Mouse (Mus musculus): ENCODE results near the gene Chac1. TPM values are rescaled to one million over a fixed set of nuclear protein-coding genes. Genes with fewer than 3 reads are reported as not detected.

Chac1 gene
- polyA plus RNA-seq, 1 experiment from 2014 or later: 1.7 TPM

DNA sequence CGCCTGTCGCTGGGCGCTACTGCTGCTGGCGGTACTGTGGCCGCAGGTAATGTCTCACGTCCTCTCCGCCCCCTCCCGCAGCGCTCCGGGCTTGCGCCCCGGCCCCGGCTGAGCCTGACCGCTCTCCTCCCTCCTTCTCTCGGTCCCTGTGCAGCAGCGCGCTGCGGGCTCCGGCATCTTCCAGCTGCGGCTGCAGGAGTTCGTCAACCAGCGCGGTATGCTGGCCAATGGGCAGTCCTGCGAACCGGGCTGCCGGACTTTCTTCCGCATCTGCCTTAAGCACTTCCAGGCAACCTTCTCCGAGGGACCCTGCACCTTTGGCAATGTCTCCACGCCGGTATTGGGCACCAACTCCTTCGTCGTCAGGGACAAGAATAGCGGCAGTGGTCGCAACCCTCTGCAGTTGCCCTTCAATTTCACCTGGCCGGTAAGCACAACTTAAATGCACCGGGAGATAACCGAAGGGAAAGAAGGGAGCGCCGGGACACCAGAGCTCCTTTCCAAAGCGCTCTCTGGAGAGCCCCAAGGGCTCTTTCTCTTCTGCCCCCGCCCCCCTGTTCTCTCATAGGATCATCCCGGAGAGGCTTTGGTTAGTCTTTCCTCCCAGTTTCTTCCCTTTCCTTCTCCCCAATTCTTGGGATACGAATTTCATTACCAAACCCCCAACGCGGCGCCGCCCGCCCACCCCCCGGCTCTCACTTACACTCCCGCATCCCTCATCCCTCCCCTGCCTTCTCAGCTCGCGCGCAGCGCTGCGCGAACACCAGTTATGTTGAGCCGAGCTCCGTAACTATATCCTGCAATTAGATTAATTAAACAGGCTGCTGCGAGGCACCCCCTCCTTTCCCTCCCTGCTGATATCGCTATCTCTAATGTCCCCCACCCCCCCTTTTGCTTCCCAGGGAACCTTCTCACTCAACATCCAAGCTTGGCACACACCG, 24.6 kb upstream of the Chac1 start:
- peak overlapping the region; percentile 59 for H3K27ac ChIP-seq (ENCODE audit: low read length)
- H3K9ac ChIP-seq (ENCODE audit: low read length): peak overlapping the region; percentile 70
- peaks cover 63% of the 10 kb centered on the region for H3K4me1 ChIP-seq (replicated peaks; ENCODE audit: control insufficient read depth, insufficient read depth, low read length)
- H3K9me3 ChIP-seq (ENCODE audit: control insufficient read depth, low read length): no peaks in the 10 kb centered on the region
- peak overlapping the region; percentile 91 for H3K4me2 ChIP-seq (ENCODE audit: low read depth, low read length)
- H3K4me3 ChIP-seq (ENCODE audit: low read length): peak overlapping the region; percentile 64
- under 1% methylated on average over 58 of the region's 61 CpGs for WGBS
- no peak for ATAC-seq (ENCODE audit: low read depth)
- no peaks in the 10 kb centered on the region for H3K36me3 ChIP-seq (ENCODE audit: control insufficient read depth, insufficient read depth, low read length)
- H3K27me3 ChIP-seq (ENCODE audit: control insufficient read depth, insufficient read depth, low read depth, low read length): peaks cover 53% of the 10 kb centered on the region

DNA sequence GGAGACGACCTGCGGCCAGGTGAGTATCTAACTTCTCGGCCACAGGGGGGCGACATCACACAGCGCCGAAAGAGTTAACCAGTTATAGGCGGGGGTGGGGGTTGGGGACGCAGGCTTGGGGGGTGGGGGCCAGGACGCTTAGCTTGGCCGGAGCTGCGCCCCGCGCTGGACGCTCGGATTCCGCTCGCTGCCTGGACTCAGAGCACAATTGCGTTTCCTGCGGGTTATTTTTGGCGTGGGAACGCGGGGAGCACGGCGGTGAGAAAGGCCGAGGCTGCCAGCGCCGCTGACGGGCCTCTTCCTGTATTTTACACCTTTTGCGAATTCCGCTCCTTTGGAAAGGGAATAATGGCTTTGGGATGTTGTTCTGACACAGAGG, 23.9 kb upstream of the Chac1 start:
- under 1% methylated on average over 30 of the region's 30 CpGs for WGBS
- Histone ChIP-seq H3K27ac (ENCODE audit: low read length) (peak overlapping the region; percentile 59; the same call in 1 of the 2 replicates), H3K36me3 (ENCODE audit: control insufficient read depth, insufficient read depth, low read length) (no peaks in the 10 kb centered on the region), H3K9ac (ENCODE audit: low read length) (peak overlapping the region; percentile 70), H3K4me2 (ENCODE audit: low read depth, low read length) (peak overlapping the region; percentile 91), H3K9me3 (ENCODE audit: control insufficient read depth, low read length) (no peaks in the 10 kb centered on the region), H3K4me1 (replicated peaks; ENCODE audit: control insufficient read depth, insufficient read depth, low read length) (peaks cover 56% of the 10 kb centered on the region), H3K4me3 (ENCODE audit: low read length) (peak overlapping the region; percentile 64), H3K27me3 (ENCODE audit: control insufficient read depth, insufficient read depth, low read depth, low read length) (peaks cover 46% of the 10 kb centered on the region)
- ATAC-seq (ENCODE audit: low read depth): peak; percentile 13; the same call in 1 of the 2 replicates

DNA sequence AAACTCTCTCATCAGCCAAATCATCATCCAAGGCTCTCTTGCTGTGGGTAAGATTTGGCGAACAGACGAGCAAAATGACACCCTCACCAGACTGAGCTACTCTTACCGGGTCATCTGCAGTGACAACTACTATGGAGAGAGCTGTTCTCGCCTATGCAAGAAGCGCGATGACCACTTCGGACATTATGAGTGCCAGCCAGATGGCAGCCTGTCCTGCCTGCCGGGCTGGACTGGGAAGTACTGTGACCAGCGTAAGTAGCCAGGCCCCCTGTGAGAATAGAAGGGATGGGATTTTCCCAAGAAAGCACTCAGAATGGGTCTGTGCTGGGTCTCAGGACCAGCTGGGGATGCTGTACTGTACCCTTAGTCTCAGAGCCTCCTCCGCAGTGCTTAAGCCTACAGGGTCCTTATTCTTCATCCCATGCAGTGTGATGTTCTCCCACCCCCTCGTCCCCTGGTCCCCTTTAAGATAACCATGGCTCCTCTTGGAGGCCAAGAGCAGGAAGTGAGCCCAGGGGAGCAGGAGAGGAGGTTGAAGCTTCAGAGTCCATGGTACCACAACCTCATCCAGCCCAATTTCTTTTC, 23.0 kb upstream of the Chac1 start:
- peak overlapping the region; percentile 64 for H3K4me3 ChIP-seq (ENCODE audit: low read length)
- 24% methylated on average over 11 of the region's 11 CpGs for WGBS
- ATAC-seq (ENCODE audit: low read depth): no peak
- no peaks in the 10 kb centered on the region for H3K9me3 ChIP-seq (ENCODE audit: control insufficient read depth, low read length)
- peak overlapping the region; percentile 70 for H3K9ac ChIP-seq (ENCODE audit: low read length)
- H3K27ac ChIP-seq (ENCODE audit: low read length): peak overlapping the region; percentile 3; the same call in 1 of the 2 replicates
- H3K36me3 ChIP-seq (ENCODE audit: control insufficient read depth, insufficient read depth, low read length): no peaks in the 10 kb centered on the region
- peaks cover 39% of the 10 kb centered on the region for H3K27me3 ChIP-seq (ENCODE audit: control insufficient read depth, insufficient read depth, low read depth, low read length)
- peak overlapping the region; percentile 91 for H3K4me2 ChIP-seq (ENCODE audit: low read depth, low read length)
- H3K4me1 ChIP-seq (replicated peaks; ENCODE audit: control insufficient read depth, insufficient read depth, low read length): peaks cover 49% of the 10 kb centered on the region

DNA sequence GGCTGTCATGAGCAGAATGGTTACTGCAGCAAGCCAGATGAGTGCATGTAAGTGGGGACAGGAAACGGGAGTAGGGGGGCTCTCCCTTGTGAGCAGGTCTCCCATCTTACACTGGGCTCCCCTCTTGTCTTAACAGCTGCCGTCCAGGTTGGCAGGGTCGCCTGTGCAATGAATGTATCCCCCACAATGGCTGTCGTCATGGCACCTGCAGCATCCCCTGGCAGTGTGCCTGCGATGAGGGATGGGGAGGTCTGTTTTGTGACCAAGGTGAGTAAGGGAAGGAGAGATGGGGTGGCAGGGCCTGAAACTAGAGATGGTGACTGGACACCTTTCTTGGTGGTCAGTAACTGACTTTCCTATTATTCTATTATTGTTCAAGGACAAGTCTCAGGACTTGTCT, 22.5 kb upstream of the Chac1 start:
- Histone ChIP-seq H3K4me2 (ENCODE audit: low read depth, low read length) (peak overlapping the region; percentile 91), H3K9ac (ENCODE audit: low read length) (no peak overlapping the region), H3K27me3 (ENCODE audit: control insufficient read depth, insufficient read depth, low read depth, low read length) (peaks cover 36% of the 10 kb centered on the region), H3K27ac (ENCODE audit: low read length) (peak overlapping the region; percentile 53; the same call in 1 of the 2 replicates), H3K9me3 (ENCODE audit: control insufficient read depth, low read length) (no peaks in the 10 kb centered on the region), H3K4me1 (replicated peaks; ENCODE audit: control insufficient read depth, insufficient read depth, low read length) (peaks cover 47% of the 10 kb centered on the region), H3K36me3 (ENCODE audit: control insufficient read depth, insufficient read depth, low read length) (no peaks in the 10 kb centered on the region), H3K4me3 (ENCODE audit: low read length) (peak overlapping the region; percentile 64)
- 32% methylated on average over 5 of the region's 5 CpGs for WGBS
- ATAC-seq (ENCODE audit: low read depth): no peak

DNA sequence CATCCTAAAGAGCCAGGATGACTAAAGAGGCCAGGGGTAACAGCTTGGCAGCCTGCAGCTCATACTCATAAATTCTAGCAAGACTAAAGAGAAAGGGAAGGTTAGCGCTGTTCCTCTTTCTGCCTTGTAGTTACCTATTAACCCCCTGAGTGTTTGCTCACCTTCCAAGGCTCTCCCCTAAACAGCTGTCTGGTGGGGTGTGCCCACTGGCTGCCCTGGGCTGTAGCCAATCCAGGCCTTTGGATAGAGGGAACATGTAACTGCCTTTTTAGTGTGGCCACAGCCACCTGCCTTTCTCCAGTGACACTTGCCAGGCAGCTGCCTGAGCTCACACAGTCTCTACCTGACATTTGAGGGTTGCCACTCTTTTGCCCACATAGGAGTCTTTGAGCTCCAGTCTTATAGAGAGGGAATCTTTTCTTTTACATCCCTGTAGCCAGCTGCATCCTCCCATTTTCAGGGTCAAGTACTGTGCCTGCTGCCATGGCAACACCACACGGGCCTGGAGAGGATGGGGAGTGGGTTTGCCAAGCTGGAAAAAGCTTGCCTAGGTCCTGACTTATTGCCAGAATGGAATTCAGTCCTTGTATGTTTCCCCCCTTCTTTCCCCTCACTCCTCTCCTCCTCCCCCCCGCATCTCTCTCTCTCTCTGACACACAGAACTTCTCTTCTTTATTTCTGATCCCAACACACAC, 21.8 kb upstream of the Chac1 start:
- peak overlapping the region; percentile 24; the same call in 1 of the 2 replicates for H3K9ac ChIP-seq (ENCODE audit: low read length)

DNA sequence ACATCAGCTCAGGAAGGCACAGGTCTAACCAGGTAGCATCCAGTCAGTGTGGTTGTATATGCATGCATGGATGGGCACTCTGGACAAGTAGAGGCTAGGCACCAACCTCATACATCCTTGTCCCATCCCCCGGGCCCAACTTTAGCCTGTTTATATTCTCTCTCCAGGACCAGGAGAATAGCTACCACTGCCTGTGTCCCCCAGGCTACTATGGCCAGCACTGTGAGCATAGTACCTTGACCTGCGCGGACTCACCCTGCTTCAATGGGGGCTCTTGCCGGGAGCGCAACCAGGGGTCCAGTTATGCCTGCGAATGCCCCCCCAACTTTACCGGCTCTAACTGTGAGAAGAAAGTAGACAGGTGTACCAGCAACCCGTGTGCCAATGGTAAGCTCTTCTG, 20.2 kb upstream of the Chac1 start:
- Histone ChIP-seq H3K36me3 (ENCODE audit: control insufficient read depth, insufficient read depth, low read length) (no peaks in the 10 kb centered on the region; the same call in 1 of the 2 replicates), H3K27me3 (ENCODE audit: control insufficient read depth, insufficient read depth, low read depth, low read length) (peaks cover 16% of the 10 kb centered on the region), H3K4me1 (replicated peaks; ENCODE audit: control insufficient read depth, insufficient read depth, low read length) (peaks cover 35% of the 10 kb centered on the region), H3K27ac (ENCODE audit: low read length) (no peak overlapping the region), H3K9ac (ENCODE audit: low read length) (no peak overlapping the region), H3K4me2 (ENCODE audit: low read depth, low read length) (0 out of 2 replicates have a peak overlapping the region, but pooled peaks have one; percentile 3), H3K9me3 (ENCODE audit: control insufficient read depth, low read length) (no peaks in the 10 kb centered on the region), H3K4me3 (ENCODE audit: low read length) (no peak overlapping the region)
- no peak for ATAC-seq (ENCODE audit: low read depth)
- whole genome bisulfite sequencing: 85% methylated on average over 8 of the region's 8 CpGs

More for the DNA sequence above, 21.8 kb upstream of the Chac1 start:
- Histone ChIP-seq H3K4me2 (ENCODE audit: low read depth, low read length) (peak overlapping the region; percentile 91), H3K36me3 (ENCODE audit: control insufficient read depth, insufficient read depth, low read length) (no peaks in the 10 kb centered on the region), H3K4me1 (replicated peaks; ENCODE audit: control insufficient read depth, insufficient read depth, low read length) (peaks cover 43% of the 10 kb centered on the region), H3K4me3 (ENCODE audit: low read length) (peak overlapping the region; percentile 14), H3K27ac (ENCODE audit: low read length) (peak overlapping the region; percentile 76), H3K27me3 (ENCODE audit: control insufficient read depth, insufficient read depth, low read depth, low read length) (peaks cover 29% of the 10 kb centered on the region), H3K9me3 (ENCODE audit: control insufficient read depth, low read length) (no peaks in the 10 kb centered on the region)
- peak; percentile 60 for ATAC-seq (ENCODE audit: low read depth)
- WGBS: 38% methylated on average over 3 of the region's 3 CpGs

DNA sequence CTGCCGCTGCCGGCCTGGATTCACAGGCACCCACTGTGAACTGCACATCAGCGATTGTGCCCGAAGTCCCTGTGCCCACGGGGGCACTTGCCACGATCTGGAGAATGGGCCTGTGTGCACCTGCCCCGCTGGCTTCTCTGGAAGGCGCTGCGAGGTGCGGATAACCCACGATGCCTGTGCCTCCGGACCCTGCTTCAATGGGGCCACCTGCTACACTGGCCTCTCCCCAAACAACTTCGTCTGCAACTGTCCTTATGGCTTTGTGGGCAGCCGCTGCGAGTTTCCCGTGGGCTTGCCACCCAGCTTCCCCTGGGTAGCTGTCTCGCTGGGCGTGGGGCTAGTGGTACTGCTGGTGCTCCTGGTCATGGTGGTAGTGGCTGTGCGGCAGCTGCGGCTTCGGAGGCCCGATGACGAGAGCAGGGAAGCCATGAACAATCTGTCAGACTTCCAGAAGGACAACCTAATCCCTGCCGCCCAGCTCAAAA, 18.8 kb upstream of the Chac1 start:
- peaks cover 34% of the 10 kb centered on the region for H3K4me1 ChIP-seq (replicated peaks; ENCODE audit: control insufficient read depth, insufficient read depth, low read length)
- H3K27ac ChIP-seq (ENCODE audit: low read length): no peak overlapping the region
- peaks cover 6% of the 10 kb centered on the region; the same call in 1 of the 2 replicates for H3K27me3 ChIP-seq (ENCODE audit: control insufficient read depth, insufficient read depth, low read depth, low read length)
- 0 out of 2 replicates have a peak overlapping the region, but pooled peaks have one; percentile 2 for H3K4me2 ChIP-seq (ENCODE audit: low read depth, low read length)
- no peak overlapping the region for H3K9ac ChIP-seq (ENCODE audit: low read length)
- 69% methylated on average over 24 of the region's 24 CpGs for WGBS
- no peak for ATAC-seq (ENCODE audit: low read depth)
- H3K9me3 ChIP-seq (ENCODE audit: control insufficient read depth, low read length): no peaks in the 10 kb centered on the region
- H3K4me3 ChIP-seq (ENCODE audit: low read length): no peak overlapping the region
- H3K36me3 ChIP-seq (ENCODE audit: control insufficient read depth, insufficient read depth, low read length): no peaks in the 10 kb centered on the region; the same call in 1 of the 2 replicates

DNA sequence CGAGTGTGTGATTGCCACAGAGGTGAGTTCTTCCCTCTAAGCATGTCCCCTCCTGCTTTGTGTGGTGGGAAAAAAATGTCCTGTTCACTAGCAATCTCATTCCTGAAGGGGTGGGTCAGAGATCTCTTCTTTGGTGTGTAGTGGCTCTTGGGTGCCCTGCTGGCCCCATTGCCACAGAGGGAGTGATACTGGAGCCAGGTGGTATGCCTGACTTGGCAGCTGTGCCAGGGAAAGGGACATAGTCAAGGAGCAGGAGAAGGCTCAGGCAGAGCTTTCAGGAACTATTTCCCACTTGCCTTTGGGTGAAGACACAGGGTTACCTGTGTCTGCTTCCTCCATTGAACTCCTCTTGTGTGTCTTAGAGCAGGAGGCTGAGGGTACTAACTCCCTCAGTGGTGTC, 16.9 kb upstream of the Chac1 start:
- H3K27me3 ChIP-seq (ENCODE audit: control insufficient read depth, insufficient read depth, low read depth, low read length): no peaks in the 10 kb centered on the region; the same call in 1 of the 2 replicates
- no peak overlapping the region for H3K9ac ChIP-seq (ENCODE audit: low read length)
- no peak for ATAC-seq (ENCODE audit: low read depth)
- 0 out of 2 replicates have a peak overlapping the region, but pooled peaks have one; percentile 9 for H3K4me3 ChIP-seq (ENCODE audit: low read length)
- H3K4me2 ChIP-seq (ENCODE audit: low read depth, low read length): peak overlapping the region; percentile 22
- H3K36me3 ChIP-seq (ENCODE audit: control insufficient read depth, insufficient read depth, low read length): no peaks in the 10 kb centered on the region; the same call in 1 of the 2 replicates
- no peaks in the 10 kb centered on the region for H3K9me3 ChIP-seq (ENCODE audit: control insufficient read depth, low read length)
- no peak overlapping the region for H3K27ac ChIP-seq (ENCODE audit: low read length)
- peaks cover 30% of the 10 kb centered on the region for H3K4me1 ChIP-seq (replicated peaks; ENCODE audit: control insufficient read depth, insufficient read depth, low read length)
- WGBS: 46% methylated on average over 1 of the region's 1 CpGs
